Mouse (Mus musculus) intestine, postnatal 0 days (tissue): ENCODE measurements at regions not wholly inside any gene's neighbourhood (a gene's known extent, or its start where the extent isn't known, plus 50 kb on each side); places are given as distances from the start of the nearest gene placed in this dataset.

Experiments
- ATAC-seq: fragments of 200-750 bp; cut with Nextera tagmentation; 2 replicates; pipeline ENCODE4 v1.8.0; 2017; ENCODE audit warnings: mild to moderate bottlenecking, moderate TSS enrichment, moderate library complexity
- H3K27ac ChIP-seq: fragments of 300-500 bp; sonication (generic); 2 replicates; pipeline ENCODE4 v1.5.1; 2014; ENCODE audit warnings: mild to moderate bottlenecking, low read depth, low read length, moderate library complexity
- H3K27me3 ChIP-seq: fragments of 300-500 bp; sonication (generic); replicated peaks from 2 replicates; pipeline ENCODE4 v1.6.1; 2014; ENCODE audit warnings: low read length, mixed read lengths; ENCODE audit not compliant: control insufficient read depth, insufficient read depth
- H3K36me3 ChIP-seq: fragments of 300-500 bp; sonication (generic); 2 replicates; pipeline ENCODE4 v1.6.1; 2014; ENCODE audit warnings: mild to moderate bottlenecking, moderate library complexity; ENCODE audit not compliant: control insufficient read depth, insufficient read depth
- H3K4me1 ChIP-seq: fragments of 300-500 bp; sonication (generic); replicated peaks from 2 replicates; pipeline ENCODE4 v1.6.1; 2014; ENCODE audit warnings: antibody characterized with exemption, low read length, mixed read lengths; ENCODE audit not compliant: control insufficient read depth, insufficient read depth
- H3K4me2 ChIP-seq: fragments of 300-500 bp; sonication (generic); replicated peaks from 2 replicates; pipeline ENCODE4 v1.6.1; 2014; ENCODE audit warnings: low read depth, mild to moderate bottlenecking, moderate library complexity
- H3K4me3 ChIP-seq: fragments of 300-500 bp; sonication (generic); 2 replicates; pipeline ENCODE4 v1.5.1; 2014; ENCODE audit warnings: low read depth, low read length
- H3K9ac ChIP-seq: fragments of 300-500 bp; sonication (generic); 2 replicates; pipeline ENCODE4 v1.6.1; 2014; ENCODE audit warnings: mild to moderate bottlenecking, low read depth, low read length
- H3K9me3 ChIP-seq: fragments of 300-500 bp; sonication (generic); 2 replicates; pipeline ENCODE4 v1.6.1; 2016; ENCODE audit warnings: mixed run types; ENCODE audit not compliant: control insufficient read depth
- CTCF ChIP-seq: sonication (generic); IDR thresholded peaks from 2 replicates; pipeline ENCODE4 v1.5.1; 2016; ENCODE audit warnings: low read depth, mild to moderate bottlenecking, control low read depth, antibody characterized with exemption, moderate library complexity
- WGBS: fragments of 180-500 bp; shearing (Covaris S2); extraction: QIAGEN DNeasy Blood & Tissue Kit; methylation state at CpG from one replicate; pipeline ENCODE4 v1.1.7; 2014; 5-methylcytosine and 5-hydroxymethylcytosine counted together

DNA sequence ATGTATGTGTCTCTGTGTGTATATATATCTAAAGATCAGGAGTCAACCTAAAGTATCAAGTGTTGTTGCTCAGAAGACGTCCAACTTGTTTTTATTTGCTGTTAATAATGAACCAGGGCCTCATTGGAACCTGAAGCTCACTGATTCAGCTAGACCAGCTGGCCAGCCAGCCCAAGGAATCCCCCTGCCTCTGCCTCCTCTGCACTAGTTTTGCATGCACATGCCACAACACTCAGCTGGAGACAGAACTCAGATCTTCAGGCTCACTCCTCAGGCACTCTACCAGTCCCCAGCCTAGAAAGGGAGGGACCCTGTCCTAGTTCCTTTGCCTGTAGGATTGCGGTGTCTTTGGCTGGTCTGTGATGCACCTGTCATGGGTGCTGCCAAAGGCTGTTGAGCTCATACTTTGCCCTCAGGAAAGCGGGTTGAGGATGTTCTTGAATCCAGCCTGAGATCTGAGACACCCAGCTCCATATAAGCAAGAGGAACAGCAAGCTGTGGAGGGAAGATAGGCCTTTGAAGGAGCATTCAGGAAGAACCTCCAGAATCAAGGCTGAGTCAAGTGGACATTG, 247.5 kb downstream of the Rplp1 start:
- no peaks in the 10 kb centered on the region for H3K36me3 ChIP-seq
- H3K27ac ChIP-seq: no peak overlapping the region
- H3K9ac ChIP-seq: no peak overlapping the region
- WGBS: 87% methylated on average over 3 of the region's 3 CpGs
- no peaks in the 10 kb centered on the region for H3K27me3 ChIP-seq
- no peak for ATAC-seq
- no peak overlapping the region for H3K4me2 ChIP-seq
- 0 out of 2 replicates have a peak, but pooled peaks cover 13% of the 10 kb centered on the region for H3K4me1 ChIP-seq
- no peak overlapping the region for H3K4me3 ChIP-seq
- no peaks in the 10 kb centered on the region for H3K9me3 ChIP-seq
- no peak for TF ChIP-seq CTCF

DNA sequence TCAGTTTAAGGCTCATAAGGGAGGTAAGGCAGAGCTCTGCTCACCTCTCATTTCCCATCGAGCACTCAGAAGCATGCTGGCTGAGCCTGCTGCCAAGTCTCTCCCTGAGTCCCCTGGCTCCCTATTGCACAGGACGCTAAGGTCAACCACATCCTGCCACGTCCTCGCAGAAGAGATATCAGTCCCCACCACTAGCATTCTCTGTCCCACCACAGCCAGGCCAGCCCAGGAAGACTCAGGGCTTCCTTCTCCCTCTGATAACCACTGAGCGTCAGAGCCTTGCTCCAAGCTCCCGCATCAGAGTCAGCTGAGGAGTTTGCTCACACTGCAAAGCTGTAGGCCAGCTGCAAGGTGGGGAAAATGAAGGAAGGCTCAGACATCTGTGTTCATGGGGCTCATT, 248.2 kb downstream of the Rplp1 start:
- Histone ChIP-seq H3K27me3 (no peaks in the 10 kb centered on the region), H3K9me3 (no peaks in the 10 kb centered on the region)
- WGBS: 69% methylated on average over 6 of the region's 6 CpGs

DNA sequence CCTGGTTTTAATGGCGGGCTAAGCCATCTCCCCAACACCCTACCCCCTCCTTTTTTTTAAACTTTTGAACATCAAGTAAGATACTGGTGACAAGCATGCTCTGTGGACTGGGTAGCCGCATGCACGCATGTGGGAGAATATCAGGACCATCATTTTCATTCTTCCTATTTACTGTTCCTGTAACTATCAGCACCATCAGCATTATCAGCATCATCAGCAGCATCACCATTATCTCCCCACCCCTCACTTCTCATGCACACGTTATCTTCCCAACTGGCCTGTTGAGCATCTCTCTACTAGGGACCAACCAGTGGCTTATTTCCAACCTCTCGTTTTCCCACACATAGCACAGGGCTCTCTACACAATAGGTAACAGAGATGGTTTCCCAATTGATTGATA, 249.1 kb downstream of the Rplp1 start:
- 93% methylated on average over 5 of the region's 5 CpGs for WGBS
- H3K36me3 ChIP-seq: no peaks in the 10 kb centered on the region
- no peak for TF ChIP-seq CTCF
- H3K27me3 ChIP-seq: no peaks in the 10 kb centered on the region
- no peak overlapping the region for H3K9ac ChIP-seq
- no peak overlapping the region for H3K4me3 ChIP-seq
- H3K4me1 ChIP-seq: 0 out of 2 replicates have a peak, but pooled peaks cover 11% of the 10 kb centered on the region
- H3K9me3 ChIP-seq: no peaks in the 10 kb centered on the region
- no peak overlapping the region for H3K4me2 ChIP-seq
- H3K27ac ChIP-seq: no peak overlapping the region
- ATAC-seq: no peak

More for the DNA sequence above, 248.2 kb downstream of the Rplp1 start:
- no peak for ATAC-seq
- H3K36me3 ChIP-seq: no peaks in the 10 kb centered on the region
- no peak overlapping the region for H3K9ac ChIP-seq
- H3K4me2 ChIP-seq: no peak overlapping the region
- H3K4me3 ChIP-seq: no peak overlapping the region
- TF ChIP-seq CTCF: no peak
- H3K27ac ChIP-seq: no peak overlapping the region
- H3K4me1 ChIP-seq: 0 out of 2 replicates have a peak, but pooled peaks cover 13% of the 10 kb centered on the region

DNA sequence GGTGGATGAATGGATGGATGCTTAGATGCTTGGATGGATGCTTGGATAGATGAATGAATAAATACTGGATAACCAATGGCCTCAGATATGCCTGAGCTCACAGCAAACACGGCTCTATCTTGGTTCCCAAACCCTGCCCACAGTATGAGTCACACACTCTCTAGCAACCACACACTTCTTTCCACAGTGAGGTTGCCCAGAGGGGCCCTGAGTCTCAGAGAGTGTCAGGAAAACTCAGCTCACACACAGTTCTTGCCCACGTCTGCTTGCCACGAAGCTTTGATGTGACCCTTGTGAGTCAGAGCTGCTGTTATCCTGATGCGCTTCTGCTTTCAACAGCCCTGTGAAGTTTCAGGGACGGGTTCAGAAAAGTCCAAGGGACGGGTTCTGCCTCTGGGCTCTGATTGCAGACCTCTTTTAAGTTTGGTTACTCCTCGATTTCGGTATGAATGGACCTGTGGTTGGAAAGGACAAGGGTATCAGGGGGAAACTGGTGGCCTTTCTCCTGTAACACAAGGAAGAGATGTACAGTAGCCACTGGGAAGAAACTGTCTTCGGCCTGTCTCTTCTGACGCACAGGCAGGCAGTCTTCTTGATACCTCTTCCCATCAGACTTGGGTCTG, 250.2 kb downstream of the Rplp1 start:
- Histone ChIP-seq H3K27ac (no peak overlapping the region), H3K9me3 (no peaks in the 10 kb centered on the region), H3K4me3 (no peak overlapping the region), H3K27me3 (no peaks in the 10 kb centered on the region), H3K36me3 (no peaks in the 10 kb centered on the region), H3K9ac (no peak overlapping the region), H3K4me2 (no peak overlapping the region), H3K4me1 (no peaks in the 10 kb centered on the region)
- ATAC-seq: no peak
- WGBS: 84% methylated on average over 10 of the region's 10 CpGs
- TF ChIP-seq CTCF: no peak

DNA sequence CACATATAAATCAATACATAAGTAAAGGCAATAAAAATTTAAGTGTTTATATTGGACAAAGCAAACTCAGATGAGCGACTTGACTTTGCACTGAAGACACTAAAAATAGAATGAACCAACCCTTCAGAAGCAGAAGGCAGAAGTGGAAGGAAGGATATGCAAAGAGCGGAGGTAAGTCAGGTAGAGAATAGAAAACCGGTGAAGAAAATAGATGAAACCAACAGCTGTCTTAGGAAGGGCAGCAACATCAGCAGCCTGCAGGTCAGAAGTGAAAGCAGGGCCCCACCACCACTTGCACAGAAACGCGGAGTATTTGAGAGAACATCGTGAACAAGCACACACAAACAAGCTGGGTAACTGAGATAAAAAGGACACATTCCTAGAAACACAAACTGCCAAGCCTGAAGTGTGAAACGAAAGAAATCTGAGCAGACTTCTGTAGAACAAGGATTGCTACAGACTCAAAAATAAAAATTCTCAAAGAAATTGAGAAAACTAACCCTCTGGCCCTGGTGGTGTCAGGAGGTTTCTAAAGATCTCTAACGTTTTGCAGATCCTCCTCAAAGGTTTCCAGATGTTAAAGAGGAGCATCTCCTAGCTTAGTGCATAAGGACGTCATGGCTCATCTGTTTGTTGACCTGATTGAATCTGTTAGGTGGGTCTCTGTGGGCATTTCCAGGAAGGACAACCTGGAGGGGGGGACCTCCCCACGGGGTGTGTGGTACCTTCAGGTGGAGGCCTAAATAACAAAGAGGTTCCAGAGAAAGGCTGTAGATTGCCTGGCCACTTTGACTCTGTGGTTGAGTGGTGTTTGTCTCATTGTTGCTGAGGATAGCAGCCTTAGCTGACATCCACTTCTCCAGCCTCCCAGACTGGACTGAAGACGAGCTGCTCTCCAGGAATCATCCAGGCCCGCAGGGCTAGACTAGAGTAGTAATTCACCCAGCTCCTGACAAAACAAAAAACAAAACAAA, 252.0 kb downstream of the Rplp1 start:
- 56% methylated on average over 12 of the region's 12 CpGs for WGBS
- no peak for TF ChIP-seq CTCF

DNA sequence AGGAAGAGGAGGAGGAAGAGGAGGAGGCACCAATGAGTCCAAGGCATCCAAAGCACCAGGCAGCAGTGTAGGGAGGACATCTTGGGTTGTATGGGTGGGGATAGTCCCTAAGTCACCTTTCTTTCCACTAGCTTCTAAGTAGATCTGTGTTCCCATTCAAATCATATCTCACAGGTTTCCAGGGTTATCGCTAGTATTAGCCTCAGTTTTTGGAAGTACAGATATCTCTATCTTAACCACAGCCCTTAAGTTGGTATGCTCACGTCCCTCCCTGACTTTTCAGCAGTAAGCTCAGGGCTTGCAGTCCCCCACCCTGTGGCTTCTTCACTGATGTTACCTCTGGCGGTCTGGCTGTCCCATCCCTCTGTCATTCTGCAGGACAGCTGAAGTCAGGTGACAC, 254.2 kb downstream of the Rplp1 start:
- Histone ChIP-seq H3K4me3 (no peak overlapping the region), H3K9me3 (no peaks in the 10 kb centered on the region), H3K9ac (no peak overlapping the region), H3K27ac (no peak overlapping the region), H3K4me1 (no peaks in the 10 kb centered on the region), H3K4me2 (no peak overlapping the region), H3K36me3 (no peaks in the 10 kb centered on the region), H3K27me3 (0 out of 2 replicates have a peak, but pooled peaks cover 7% of the 10 kb centered on the region)
- ATAC-seq: no peak
- WGBS: 88% methylated on average over 3 of the region's 3 CpGs
- no peak for TF ChIP-seq CTCF

More for the DNA sequence above, 252.0 kb downstream of the Rplp1 start:
- H3K9ac ChIP-seq: no peak overlapping the region
- no peak overlapping the region for H3K27ac ChIP-seq
- no peaks in the 10 kb centered on the region for H3K4me1 ChIP-seq
- no peaks in the 10 kb centered on the region for H3K9me3 ChIP-seq
- no peaks in the 10 kb centered on the region for H3K27me3 ChIP-seq
- H3K4me3 ChIP-seq: no peak overlapping the region
- ATAC-seq: no peak
- H3K4me2 ChIP-seq: no peak overlapping the region
- no peaks in the 10 kb centered on the region for H3K36me3 ChIP-seq
